Mouse (Mus musculus): ENCODE results near the gene Pak7. TPM values are rescaled to one million over a fixed set of nuclear protein-coding genes. Genes with fewer than 3 reads are reported as not detected.

Gene Pak7
- polyA plus RNA-seq, 1 experiment from 2014 or later, result 10.8 TPM

GRCm38 (mm10) chr2:136057861-136058331 lies 329.9 kb downstream of the Pak7 start:
- peak overlapping the region; percentile 40; the same call in 1 of the 2 replicates for H3K27ac ChIP-seq
- H3K4me3 ChIP-seq, result peak overlapping the region; percentile 53
- H3K36me3 ChIP-seq, result no peaks in the 10 kb centered on the region
- peaks cover 52% of the 10 kb centered on the region for H3K27me3 ChIP-seq (ENCODE audit: insufficient read depth, poor library complexity, severe bottlenecking)
- no peaks in the 10 kb centered on the region for H3K9me3 ChIP-seq
- DNase-seq (ENCODE audit: low spot score), result peak; percentile 53
- WGBS, result 5% methylated on average over 19 of the region's 19 CpGs
- H3K4me1 ChIP-seq (replicated peaks), result peaks cover 23% of the 10 kb centered on the region

GRCm38 (mm10) chr2:136051688-136052289 lies 336.0 kb downstream of the Pak7 start, which contains the start of gene Lamp5:
Gene Lamp5 (plus strand): TSS chr2:136052239.
- Histone ChIP-seq H3K4me1 (replicated peaks) (peaks cover 17% of the 10 kb centered on the region), H3K36me3 (no peaks in the 10 kb centered on the region), H3K4me3 (peak within 1 kb of the TSS; percentile 47), H3K9me3 (no peaks in the 10 kb centered on the region), H3K27me3 (ENCODE audit: insufficient read depth, poor library complexity, severe bottlenecking) (peaks cover 31% of the 10 kb centered on the region), H3K27ac (peak within 1 kb of the TSS; percentile 46)
- peak; percentile 48 for DNase-seq (ENCODE audit: low spot score)
- WGBS, result 2% methylated on average over 8 of the region's 8 CpGs

DNA sequence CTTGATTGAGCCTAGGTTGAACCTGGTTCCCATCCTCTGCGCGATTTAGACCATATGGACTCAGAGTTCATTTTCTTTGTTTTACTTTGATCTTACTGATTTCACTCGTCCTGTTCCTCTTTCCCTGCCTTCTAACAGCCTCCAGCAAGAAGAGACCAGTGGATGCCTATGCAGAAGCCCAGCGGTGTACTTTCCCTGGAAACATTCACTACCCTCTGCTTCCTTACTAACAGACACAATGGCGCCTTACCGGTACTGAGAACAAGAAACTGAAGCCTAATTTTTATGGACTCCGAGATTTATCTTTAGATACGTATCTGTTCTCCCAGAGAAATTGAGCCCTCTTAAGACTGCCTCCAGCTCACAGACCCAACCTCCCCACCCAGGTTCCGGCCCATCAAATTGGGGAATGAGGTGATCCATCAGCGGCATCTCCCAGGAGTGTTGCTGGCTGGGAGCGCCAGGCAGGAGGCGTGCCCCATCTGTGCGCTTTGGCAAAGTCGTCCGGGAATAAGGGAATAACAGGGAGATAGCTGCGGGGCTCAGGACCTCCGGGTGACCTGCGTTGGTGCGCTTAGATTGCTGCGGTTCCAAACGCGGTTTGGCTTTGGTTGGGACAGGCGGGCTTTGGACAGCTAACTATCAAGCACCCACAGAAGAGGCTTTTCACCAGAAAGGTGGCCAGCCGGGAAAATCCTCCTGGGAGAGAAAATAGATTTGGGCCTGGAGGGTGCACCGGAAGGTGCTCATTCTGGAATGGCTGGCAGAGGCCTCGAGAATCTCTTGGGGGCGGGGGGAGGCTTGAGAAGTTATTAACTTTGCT lies 336.8 kb downstream of the Pak7 start:
- Histone ChIP-seq H3K4me3 (peak overlapping the region; percentile 47), H3K4me1 (replicated peaks) (peaks cover 17% of the 10 kb centered on the region), H3K27ac (peak overlapping the region; percentile 46), H3K9me3 (no peaks in the 10 kb centered on the region), H3K36me3 (no peaks in the 10 kb centered on the region), H3K27me3 (ENCODE audit: insufficient read depth, poor library complexity, severe bottlenecking) (peaks cover 27% of the 10 kb centered on the region)
- 18% methylated on average over 27 of the region's 27 CpGs for WGBS
- peak; percentile 37 for DNase-seq (ENCODE audit: low spot score)

DNA sequence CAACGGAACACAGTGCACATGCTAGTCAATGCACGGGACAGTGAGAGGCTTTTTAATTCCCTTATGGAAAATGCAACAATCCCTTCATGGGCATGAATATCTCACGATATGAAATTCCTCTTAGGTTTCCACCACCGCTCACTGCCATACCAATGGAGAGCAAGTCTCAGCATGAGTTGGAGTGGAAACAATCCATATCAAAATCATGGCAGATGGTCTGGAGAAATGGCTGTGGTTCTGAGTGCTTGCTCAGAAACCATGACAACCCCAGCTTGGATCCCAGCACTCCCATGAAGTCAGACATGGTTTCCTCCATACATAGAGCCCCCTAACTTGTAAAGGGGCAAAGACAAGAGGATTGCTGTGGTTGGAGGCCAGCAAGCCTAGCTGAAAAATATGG lies 339.3 kb downstream of the Pak7 start:
- WGBS, result 91% methylated on average over 4 of the region's 4 CpGs

More for the DNA sequence above, 339.3 kb downstream of the Pak7 start:
- Histone ChIP-seq H3K4me1 (replicated peaks) (peaks cover 17% of the 10 kb centered on the region), H3K9me3 (no peaks in the 10 kb centered on the region), H3K4me3 (no peak overlapping the region), H3K36me3 (no peaks in the 10 kb centered on the region), H3K27me3 (ENCODE audit: insufficient read depth, poor library complexity, severe bottlenecking) (peaks cover 27% of the 10 kb centered on the region), H3K27ac (no peak overlapping the region)
- no peak for DNase-seq (ENCODE audit: low spot score)

Other genes starting within 250 kb of the Pak7 start
- 0.75 and 0.77 TPM in 2 replicates for gene Ankef1, start 113.9 kb upstream of the Pak7 start, polyA plus RNA-seq (2016; fragmentation: Nextera tagmentation; extraction: Ambion mirVana)